Mouse (Mus musculus) kidney, adult 11 months (tissue): ENCODE data around the gene Rgl3.

Experiments
- DNase-seq: peaks from one replicate; pipeline ENCODE4 v3.0.0; 2022

Rgl3 gene

DNA sequence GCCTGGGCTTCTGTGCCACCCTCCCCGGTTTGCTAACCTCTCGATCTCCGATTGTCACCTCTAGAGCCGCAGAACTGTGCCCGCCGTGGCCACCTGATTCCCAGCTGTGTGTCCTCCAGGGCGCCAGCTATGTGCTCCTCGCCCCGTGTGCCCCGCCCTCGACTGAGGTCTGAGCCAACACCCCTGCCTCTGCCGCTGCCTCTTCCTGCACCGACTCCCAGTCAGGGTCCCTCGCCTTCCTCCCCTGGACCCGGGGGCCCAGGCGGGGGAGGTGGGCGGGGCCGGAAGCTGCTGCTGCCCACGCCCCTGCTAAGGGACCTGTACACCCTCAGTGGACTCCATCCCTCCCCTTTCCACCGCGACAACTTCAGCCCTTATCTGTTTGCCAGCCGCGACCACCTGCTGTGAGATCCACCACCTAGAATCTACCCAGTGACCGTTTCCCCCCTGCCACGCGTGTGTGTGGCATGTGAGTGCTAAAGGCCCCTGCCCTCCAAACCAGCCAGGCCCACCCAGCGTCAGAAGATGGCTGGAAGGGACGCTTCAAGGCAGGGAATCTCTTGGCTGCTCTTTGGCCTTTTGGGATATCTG is 41.6 kb downstream of the Rgl3 start:
- no peak for DNase-seq

DNA sequence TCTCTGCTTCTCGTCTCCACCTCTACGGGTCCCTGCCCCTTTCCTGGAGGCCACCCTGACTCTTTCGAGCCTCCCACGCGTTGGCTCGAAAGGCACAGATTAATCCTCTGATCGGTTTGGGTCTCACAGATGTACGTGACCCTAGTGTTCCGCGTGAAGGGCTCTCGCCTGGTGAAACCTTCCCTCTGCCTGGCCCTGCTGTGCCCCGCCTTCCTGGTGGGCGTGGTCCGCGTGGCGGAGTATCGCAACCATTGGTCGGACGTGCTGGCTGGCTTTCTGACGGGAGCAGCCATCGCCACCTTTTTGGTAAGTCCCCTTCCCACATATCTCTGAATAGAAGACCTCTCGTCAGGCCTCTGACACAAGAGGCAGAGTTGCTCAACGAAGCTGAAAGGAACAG is 45.0 kb downstream of the Rgl3 start:
- no peak for DNase-seq

DNA sequence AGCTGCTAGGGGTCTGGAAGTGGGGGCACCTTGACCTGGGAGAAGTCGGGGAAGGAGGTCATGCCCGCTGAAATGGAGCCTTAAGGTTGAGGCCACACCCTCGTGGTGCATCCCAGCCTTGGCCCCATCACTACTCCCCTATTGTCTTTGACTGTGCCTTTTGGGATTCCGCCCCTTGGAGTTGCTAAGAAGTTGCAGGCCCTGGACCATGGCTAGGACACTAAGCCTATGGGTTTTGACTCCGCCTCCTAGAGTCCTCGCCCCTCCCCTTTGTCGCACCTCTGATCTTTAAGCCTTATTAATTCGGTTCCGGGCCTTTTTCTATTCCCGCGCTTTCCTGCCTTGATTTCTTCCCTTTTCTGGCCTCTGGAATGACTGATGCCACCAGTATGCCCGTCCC is 45.6 kb downstream of the Rgl3 start:
- no peak for DNase-seq

DNA sequence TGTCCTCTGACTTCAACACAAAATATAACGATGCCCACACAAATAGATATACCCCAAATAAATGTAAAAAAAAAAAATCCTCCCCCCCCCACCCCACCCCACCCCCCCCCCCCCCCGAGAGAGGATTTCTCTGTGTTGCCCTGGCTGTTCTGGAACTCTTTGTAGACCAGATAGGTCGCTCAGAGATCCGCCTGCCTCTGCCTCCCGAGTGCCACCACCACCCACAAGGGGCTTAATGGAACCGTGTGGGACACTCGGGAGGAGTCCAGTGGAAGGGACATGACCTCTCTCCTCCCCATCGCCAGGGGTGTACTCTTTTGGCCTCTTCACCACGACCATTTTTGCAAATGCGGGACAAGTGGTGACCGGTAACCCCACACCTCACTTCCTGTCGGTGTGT is 46.2 kb downstream of the Rgl3 start:
- DNase-seq: no peak

DNA sequence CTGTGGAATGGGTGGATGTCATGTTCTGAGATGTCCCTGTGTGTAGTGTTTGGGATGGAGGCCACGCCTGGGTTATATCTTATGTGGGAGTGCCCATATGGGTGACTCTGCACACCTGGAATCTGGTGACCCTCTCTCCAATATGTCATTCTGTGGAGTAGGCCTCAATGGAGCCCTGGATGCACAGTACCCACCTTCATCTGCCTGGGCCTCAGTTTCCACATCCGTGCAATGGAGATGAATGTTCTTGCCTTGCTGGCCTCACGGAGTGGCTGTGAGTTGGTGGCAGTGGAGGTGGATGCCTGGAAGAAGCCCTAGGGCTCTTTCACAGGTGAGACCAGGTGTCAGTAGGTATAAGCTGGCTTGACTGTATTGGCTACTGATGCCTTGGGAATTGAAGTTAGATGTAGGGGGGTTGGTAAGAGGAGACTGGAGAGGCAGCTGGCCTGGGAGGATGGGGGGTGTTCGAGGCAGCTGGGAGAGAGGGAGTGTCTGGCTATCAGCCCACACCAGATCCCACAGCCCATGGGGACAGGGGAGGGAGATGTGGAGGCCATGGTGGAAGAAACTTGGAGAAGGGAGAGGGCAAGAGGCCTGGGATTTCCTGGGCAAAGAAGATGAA is 50.9 kb downstream of the Rgl3 start:
- no peak for DNase-seq

DNA sequence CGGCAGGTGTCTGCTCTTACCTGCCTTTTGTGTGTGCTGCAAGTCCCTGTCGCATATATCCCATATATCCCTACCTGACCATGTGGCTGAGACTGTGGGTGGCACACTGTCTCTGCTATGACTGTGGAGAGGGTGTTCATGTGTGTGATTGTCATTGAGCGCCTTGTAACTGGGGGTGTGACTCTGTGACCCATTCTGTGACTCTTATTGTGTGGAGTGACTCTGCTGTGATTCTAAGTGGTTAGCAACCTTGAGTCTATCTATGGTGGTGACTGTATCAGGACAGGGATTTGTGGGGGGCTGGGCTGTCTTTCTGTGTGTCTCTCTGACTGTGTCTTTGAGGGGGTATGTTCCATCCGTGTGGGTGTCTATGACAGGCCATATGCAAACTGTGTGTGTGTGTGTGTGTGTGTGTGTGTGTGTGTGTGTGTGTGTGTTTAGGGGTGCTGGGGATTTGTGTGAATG is 51.5 kb downstream of the Rgl3 start:
- DNase-seq: no peak

DNA sequence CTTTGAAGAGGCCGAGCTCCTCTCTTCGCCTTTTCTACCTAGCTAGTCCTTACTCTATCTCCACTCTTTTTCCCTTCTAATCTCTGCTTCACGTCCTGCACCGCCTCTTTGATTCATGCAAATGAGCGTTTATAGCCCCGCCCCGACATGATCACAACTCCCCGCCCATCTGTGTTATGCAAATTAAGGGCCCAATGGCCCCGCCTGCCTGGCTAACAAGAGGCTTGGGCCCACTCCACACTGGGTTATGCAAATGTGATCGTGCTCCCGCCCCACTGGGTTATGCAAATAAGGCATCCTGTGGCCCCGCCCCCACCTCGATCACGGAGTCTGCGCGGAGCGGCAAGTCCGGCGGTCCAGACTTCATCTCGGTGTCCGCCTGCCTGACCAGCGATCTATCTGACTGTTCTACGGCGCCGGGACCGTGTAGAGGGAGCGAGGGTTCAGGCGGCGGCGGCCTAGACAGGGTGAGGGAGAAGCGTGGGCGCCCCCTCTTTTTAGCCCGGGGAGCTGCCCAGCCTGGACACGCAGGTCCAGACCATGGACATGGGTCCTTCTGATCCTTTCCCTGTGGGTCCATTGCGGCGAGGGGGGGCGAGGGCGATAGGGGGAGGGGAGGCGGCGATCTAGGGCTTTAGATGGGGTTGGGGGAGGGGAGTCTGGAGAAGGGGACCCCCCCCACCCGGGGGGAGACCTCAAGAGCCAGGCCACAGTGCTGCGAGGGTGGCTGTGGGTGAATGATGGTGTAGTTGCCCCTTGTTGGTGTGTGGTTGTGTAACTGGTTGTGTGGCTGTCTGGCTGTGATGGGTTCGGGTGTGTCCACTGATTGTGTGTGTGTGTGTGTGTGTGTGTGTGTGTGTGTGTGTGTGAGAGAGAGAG is 52.3 kb downstream of the Rgl3 start, which contains the start of gene Plppr2:
Gene Plppr2, plus strand, starts transcription at position 342 of the 879 bp plus-strand sequence.
- DNase-seq: peak; percentile 97

DNA sequence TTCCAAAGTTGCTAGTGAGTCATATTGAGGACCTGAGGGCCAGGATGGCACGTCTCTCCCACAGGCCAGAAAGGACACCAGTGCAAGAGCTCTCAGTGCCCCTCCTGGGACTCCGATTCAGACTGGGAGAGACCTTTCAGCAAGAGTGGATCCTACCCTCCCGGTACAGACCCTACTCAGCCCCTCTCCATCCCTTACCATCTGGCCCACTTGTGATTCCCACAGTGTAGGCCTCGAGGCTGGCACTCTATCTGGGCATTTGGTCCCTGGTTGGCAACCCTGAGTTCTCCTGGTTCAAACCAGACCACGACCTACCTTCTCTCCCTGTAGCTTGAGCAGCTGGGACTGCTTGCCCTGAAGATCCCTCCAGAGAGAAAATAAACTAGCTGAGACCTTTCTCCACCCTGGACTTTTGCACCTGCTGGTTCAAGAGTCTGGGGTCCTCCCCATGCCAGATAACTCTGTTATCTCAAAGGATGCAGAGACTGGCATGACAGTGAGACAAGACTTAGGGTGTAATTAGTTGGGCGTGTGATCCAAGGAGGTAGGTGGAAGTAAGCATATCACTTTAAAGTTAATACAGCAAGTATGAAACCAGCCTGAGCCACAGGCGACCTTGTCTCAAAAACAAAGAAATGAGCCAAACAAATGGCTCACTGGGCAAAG is 53.6 kb downstream of the Rgl3 start:
- no peak for DNase-seq

DNA sequence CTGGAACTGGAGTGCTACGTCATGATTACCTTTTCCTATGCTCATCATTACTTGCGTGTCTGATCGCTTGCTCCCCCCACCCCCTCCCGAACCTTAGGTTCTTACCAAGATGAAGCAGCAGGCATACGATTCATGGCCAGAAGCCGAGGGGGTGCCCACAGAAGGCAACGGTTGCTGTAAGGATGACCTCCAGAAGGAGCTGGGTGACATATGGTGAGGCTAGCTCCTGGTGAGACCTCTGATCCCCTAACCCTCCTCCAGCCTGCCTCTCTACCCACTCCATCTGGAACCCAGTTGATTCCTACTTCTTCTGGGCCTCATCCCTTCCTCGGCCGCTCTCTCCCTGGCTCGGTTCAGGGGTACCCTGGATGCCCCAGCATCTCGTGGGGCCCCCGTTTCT is 55.2 kb downstream of the Rgl3 start:
- DNase-seq: no peak

DNA sequence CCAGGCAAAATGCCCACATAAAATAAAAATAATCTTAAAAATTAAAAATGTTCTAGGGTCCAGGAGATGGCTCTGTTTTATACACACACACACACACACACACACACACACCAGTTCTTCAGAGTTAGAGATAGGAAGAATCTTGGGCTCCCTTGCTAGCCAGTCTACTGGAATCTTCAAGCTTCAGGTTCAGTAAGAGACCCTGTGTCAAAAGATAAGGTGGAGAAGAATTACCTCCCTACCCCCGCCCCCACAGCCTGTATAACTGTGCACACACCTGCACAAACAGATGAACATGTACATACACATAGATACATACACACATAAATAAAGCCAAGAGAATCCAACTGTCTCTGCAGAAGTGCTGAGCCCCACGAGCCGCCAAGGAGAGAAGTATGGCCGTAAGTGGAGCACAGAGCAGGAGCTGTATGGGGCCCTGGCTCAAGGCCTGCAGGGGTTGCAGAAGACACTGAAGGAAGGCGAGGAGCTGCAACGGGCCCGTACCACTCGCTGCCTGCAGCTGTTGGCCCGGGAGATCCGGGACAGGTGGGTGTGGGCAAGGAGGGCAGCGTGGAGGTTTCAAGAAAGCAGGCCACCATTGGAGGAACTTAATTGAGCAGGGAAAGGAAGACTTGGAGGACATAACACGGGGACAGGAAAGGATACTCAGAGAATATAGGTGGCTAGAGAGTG is 56.7 kb downstream of the Rgl3 start:
- DNase-seq: no peak

DNA sequence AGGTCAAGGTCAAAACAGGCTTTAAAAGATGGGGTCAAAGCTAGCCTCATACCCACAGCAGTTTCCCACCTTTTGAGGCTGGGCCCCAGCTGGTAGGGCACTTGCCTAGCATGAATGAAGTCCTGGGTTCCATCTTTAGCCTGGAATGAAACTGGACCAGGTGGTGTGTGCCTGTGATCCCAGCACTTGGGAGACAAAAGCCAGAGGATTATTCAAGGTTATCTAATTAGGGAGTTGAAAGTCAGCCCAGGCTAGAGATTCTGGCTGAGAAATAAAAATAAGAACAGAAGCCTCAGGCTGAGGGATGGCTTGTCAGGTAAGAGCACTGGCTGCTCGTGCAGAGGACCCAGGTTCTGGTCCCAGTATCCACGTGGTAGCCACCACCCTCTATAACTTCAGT is 57.2 kb downstream of the Rgl3 start:
- no peak for DNase-seq

DNA sequence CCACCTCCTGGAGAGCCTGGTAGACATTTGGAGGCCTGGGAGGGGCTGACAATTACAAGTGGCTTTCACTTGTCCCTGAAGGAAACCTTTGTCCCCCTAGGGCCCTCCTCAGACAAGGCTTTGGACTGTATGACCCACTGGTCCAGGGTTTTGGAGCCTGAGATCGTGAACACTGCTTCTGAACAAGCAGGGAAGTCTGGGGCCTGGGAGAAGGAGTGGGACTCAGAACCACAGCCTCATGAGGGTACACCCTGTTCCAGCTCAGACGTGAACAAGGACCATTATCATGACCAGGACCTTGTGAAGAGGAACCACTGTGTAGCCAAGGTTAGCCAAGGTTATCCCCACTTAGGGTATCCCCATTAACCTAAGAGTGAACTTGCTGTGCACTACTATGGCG is 60.0 kb downstream of the Rgl3 start:
- no peak for DNase-seq

DNA sequence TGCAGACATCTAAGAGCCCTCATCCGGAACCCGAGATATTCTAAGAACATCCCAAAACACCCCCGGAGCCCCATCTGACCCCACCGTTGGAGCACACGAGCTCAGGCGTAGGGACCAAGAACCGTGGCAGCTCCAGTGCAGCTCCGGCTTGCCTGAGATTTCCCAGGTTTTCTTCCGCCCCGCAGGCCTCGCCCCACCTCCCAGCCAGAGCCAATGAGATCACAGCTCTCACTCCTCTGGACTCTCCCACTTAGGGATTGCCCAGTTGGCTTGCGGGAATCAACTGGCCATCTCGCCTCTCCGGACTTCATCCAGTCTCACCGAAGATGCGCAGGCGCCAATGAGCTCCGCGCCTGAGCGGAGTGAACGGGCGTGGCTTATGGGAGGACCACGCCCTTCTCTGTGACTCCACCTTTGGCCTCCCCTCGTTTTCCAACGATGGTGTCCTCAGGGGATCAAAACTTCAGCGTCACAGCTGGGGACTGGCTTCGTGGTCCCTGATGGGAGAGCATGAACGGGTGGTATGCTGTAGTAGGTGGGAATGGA is 62.0 kb downstream of the Rgl3 start, which contains the start of the genes Ccdc159 and Tmem205:
Gene Ccdc159, plus strand, starts transcription at position 264 of the 546 bp plus-strand sequence.
Gene Tmem205, minus strand, starts transcription at position 349 of the 546 bp plus-strand sequence.
- peak; percentile 98 for DNase-seq

DNA sequence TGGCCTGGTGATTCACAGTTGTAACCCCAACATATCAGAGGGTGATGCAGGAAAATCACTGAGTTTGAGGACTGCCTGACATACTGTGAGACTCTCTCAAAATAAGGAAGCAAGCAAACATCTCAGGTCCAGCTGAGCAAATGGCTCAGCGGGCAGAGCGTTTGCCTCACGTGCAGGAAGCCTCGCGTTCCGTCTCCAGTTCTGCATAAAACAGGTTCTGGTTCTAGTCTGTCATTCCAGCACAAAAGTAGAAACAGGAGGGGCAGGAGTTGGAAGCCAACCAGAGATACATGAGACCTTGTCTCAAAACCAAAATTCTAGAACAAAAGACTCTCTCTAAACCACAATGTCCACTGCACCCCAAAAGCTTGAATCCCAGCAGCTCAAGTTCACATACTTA is 62.5 kb downstream of the Rgl3 start:
- DNase-seq: no peak

DNA sequence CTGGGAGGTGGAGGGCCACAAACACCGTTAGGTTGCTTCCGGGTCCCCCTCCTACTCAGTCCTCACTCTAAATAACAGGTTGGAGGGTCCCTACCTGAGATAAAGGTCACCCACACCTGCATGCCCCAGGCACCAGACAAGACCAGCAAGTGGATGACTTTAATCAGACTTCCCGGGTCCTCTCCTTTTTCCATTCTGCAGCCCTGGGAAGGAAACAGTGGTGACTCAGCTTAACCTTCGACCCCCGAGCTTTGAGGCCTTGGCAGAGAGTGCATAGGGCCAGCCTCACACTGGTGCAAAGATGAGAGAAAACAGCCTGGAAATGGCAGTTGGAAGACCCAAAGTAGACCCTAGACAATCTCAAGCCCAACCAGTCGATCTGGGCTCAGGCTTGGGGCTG is 63.1 kb downstream of the Rgl3 start:
- peak; percentile 55 for DNase-seq

DNA sequence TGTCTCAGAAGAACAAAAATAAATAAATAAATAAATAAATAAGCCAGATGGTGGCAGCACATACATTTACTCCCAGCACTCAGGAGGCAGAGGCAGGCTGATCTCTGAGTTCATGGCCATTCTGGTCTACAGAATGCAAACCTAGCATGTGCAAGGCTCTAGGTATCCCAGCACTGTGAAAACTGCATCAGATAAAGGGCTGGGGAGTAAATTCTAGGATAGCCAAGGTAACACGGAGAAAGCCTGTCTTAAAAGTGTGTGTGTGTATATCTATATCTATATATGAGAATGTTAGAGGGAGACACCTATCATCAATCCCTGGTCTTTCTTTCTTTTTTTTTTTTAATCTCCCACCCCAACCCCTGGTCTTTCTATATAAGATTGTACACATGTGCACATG is 63.7 kb downstream of the Rgl3 start:
- DNase-seq: no peak

DNA sequence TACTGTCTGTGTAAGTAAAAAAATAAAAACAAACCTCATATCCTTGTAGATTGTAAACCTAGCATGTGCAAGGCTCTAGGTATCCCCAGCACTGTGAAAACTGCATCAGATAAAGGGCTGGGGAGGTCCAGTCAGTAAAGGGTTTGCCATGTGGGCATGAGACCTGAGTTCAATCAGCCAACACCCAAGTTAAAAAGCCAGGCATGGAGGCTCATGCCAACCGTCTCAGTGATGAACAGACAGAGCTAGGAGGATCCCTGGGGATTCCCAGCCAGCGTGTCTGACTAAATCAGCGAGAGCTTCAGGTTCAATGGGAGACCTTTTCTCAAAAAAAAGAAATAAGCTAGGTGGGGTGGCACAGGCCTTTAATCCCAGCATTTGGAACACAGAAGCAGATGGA is 64.2 kb downstream of the Rgl3 start:
- no peak for DNase-seq

DNA sequence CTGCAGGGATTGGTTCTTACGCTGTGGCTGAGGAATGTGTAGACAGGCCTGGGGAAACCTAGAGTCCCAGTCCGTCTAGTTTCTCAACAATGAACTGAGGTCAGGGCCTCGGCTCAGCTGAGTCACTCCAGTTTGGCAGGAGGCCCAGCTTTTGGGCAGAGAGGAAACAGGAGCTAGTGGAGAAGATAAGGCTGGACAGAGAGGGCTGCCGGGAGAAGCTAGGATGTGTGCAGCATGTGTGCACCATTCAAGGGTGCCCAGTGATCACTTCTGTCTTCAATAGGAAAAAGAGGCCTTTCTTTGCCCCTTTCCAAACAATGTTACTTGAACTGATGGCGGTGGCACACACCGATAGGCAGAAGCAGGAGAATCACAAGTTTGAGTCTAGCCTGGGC is 65.2 kb downstream of the Rgl3 start:
- DNase-seq: peak; percentile 92

DNA sequence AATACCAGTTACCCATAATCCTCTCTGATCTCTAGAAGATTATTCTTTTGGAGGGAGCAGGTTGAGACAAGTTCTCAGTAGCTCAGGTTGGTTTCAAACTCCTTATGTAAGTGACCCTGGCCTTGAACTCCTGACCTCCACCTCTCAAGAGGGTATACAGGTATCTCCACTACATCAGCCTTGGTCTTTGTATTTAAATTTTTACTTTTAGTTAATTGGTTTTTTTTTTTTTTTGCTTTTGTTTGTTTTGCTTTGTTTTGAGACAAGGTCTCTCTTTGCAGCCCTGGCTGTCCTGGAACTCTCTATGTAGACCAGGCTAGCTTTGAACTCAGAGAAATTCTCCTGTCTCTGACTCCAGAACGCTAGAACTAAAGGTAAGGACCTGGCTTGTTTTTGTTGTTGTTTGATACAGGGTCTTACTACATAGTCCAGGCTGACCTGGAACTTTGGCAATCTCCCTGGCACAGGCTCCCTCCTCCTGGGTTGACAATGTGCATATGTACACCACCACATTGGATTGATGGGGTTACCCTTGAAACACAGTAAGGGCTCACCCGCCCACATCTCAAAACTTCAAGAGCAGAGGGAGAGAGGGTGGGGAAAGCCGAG is 65.7 kb downstream of the Rgl3 start:
- DNase-seq: no peak

DNA sequence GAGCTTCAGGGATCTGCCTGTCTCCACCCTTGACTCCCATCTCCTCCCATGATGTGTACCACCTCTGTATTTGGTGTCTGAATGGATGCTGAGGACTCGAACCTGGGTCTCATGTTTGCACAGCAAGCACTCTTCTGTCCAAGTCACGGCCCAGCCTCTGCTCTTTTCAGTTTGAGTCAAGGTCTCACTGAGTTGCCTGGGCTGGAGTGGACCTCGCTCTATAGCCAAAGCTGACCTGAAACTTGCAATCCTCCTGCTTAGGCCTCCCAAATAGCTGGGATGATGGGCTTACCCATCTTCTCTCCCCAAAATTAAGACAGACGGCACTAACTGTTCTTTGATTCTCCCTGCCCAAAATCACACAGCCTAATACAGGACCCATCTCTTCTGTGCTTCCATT is 66.2 kb downstream of the Rgl3 start:
- no peak for DNase-seq
